Mouse (Mus musculus) CH12.LX (cell line): ENCODE measurements at regions not wholly inside any gene's neighbourhood (a gene's known extent, or its start where the extent isn't known, plus 50 kb on each side); places are given as distances from the start of the nearest gene placed in this dataset.

ENCODE experiments used
- DNase-seq: peaks from one replicate; pipeline ENCODE4 v3.0.0-alpha.2; 2013; ENCODE audit errors: extremely low read depth
- H3K27ac ChIP-seq: 2 replicates; pipeline ENCODE4 v1.5.1; 2012; ENCODE audit warnings: low read depth, mild to moderate bottlenecking, control low read depth, moderate library complexity; ENCODE audit not compliant: insufficient read depth
- H3K27me3 ChIP-seq: replicated peaks from 2 replicates; pipeline ENCODE3; 2012; ENCODE audit warnings: inconsistent platforms
- H3K36me3 ChIP-seq, 2 experiments: replicated peaks in 1 of 2; 2 replicates each; pipeline versions ENCODE3 to v1.6.1; 2012; ENCODE audit warnings: inconsistent platforms in 1 of 2, low read length in 1 of 2, mild to moderate bottlenecking in 1 of 2, mixed read lengths in 1 of 2, moderate library complexity in 1 of 2; ENCODE audit not compliant: control insufficient read depth in 1 of 2, insufficient read depth in 1 of 2
- H3K4me1 ChIP-seq, 2 experiments: 2 replicates each; pipeline ENCODE4 v1.6.1; 2012; ENCODE audit warnings: inconsistent platforms in 1 of 2, moderate library complexity in 1 of 2; ENCODE audit not compliant: insufficient read depth in 2 of 2, control insufficient read depth in 1 of 2
- H3K4me2 ChIP-seq: 2 replicates; pipeline ENCODE4 v1.6.1; 2012; ENCODE audit warnings: low read depth, mild to moderate bottlenecking, control low read depth; ENCODE audit not compliant: poor library complexity, insufficient read depth, severe bottlenecking
- H3K4me3 ChIP-seq, 3 experiments: fragments of 150-350 bp in 1 of 3; sonication (generic) in 1 of 3; replicated peaks in 1 of 3; 2 replicates each; pipeline versions ENCODE3 to v1.5.1; 2011 to 2012; ENCODE audit warnings: low read depth in 2 of 3, low read length in 2 of 3, mild to moderate bottlenecking in 2 of 3, moderate library complexity in 2 of 3, control low read depth in 1 of 3, improper control_type of control experiment in 1 of 3, inconsistent platforms in 1 of 3, mixed read lengths in 1 of 3; ENCODE audit not compliant: poor library complexity in 1 of 3
- H3K79me2 ChIP-seq: replicated peaks from 2 replicates; pipeline ENCODE4 v1.6.1; 2012; ENCODE audit warnings: mild to moderate bottlenecking, moderate library complexity; ENCODE audit not compliant: control insufficient read depth, poor library complexity, insufficient read depth, severe bottlenecking; ENCODE audit errors: extremely low read depth
- H3K9ac ChIP-seq: 2 replicates; pipeline ENCODE4 v1.6.1; 2012; ENCODE audit warnings: low read depth, mild to moderate bottlenecking, control low read depth, moderate library complexity; ENCODE audit not compliant: insufficient read depth
- H3K9me3 ChIP-seq: replicated peaks from 2 replicates; pipeline ENCODE3; 2012; ENCODE audit warnings: low read length, inconsistent platforms, mixed read lengths
- BHLHE40 ChIP-seq: IDR thresholded peaks from 2 replicates; pipeline ENCODE4 v1.6.1; 2011; ENCODE audit warnings: mild to moderate bottlenecking, low read depth, low read length, improper control_type of control experiment
- CHD1 ChIP-seq: IDR thresholded peaks from 2 replicates; pipeline ENCODE4 v1.6.1; 2012; ENCODE audit warnings: low read depth, low read length, improper control_type of control experiment, inconsistent platforms
- CHD2 ChIP-seq: IDR thresholded peaks from 2 replicates; pipeline ENCODE4 v1.6.1; 2011; ENCODE audit warnings: low read length, improper control_type of control experiment
- E2F4 ChIP-seq: IDR thresholded peaks from 2 replicates; pipeline ENCODE4 v1.6.1; 2011; ENCODE audit warnings: low read depth, low read length, improper control_type of control experiment; ENCODE audit not compliant: insufficient replicate concordance
- ELF1 ChIP-seq: IDR thresholded peaks from 2 replicates; pipeline ENCODE4 v1.6.1; 2014; ENCODE audit warnings: low read depth, mild to moderate bottlenecking, inconsistent platforms, low read length, improper control_type of control experiment
- EP300 ChIP-seq: IDR thresholded peaks from 2 replicates; pipeline ENCODE4 v1.6.1; 2011; ENCODE audit warnings: low read length, improper control_type of control experiment
- ETS1 ChIP-seq: conservative IDR thresholded peaks from 2 replicates; pipeline ENCODE4 v1.6.1; 2012; ENCODE audit warnings: low read depth, mild to moderate bottlenecking, inconsistent platforms, low read length, improper control_type of control experiment, moderate library complexity
- IRF4 ChIP-seq: IDR thresholded peaks from 2 replicates; pipeline ENCODE4 v1.6.1; 2014; ENCODE audit warnings: low read depth, mild to moderate bottlenecking, inconsistent platforms, low read length, improper control_type of control experiment
- JUN ChIP-seq: IDR thresholded peaks from 2 replicates; pipeline ENCODE4 v1.6.1; 2011; ENCODE audit warnings: low read depth, mild to moderate bottlenecking, low read length, improper control_type of control experiment, moderate library complexity; ENCODE audit not compliant: insufficient read depth
- JUND ChIP-seq: conservative IDR thresholded peaks from 2 replicates; pipeline ENCODE4 v1.6.1; 2011; ENCODE audit warnings: low read depth, low read length, improper control_type of control experiment
- MAFK ChIP-seq: IDR thresholded peaks from 2 replicates; pipeline ENCODE4 v1.6.1; 2011; ENCODE audit warnings: low read length, improper control_type of control experiment; ENCODE audit not compliant: insufficient replicate concordance
- MYC ChIP-seq: IDR thresholded peaks from 2 replicates; pipeline ENCODE4 v1.6.1; 2011; ENCODE audit warnings: low read depth, mild to moderate bottlenecking, improper control_type of control experiment, low read length
- NELFE ChIP-seq: IDR thresholded peaks from 2 replicates; pipeline ENCODE4 v1.6.1; 2011; ENCODE audit warnings: low read depth, low read length, improper control_type of control experiment
- PAX5 ChIP-seq: IDR thresholded peaks from 2 replicates; pipeline ENCODE4 v1.6.1; 2012; ENCODE audit warnings: low read length, inconsistent platforms, mixed read lengths
- POLR2AphosphoS2 ChIP-seq: IDR thresholded peaks from 2 replicates; pipeline ENCODE4 v1.6.1; 2011; ENCODE audit warnings: low read depth, low read length, improper control_type of control experiment
- SIN3A ChIP-seq: IDR thresholded peaks from 2 replicates; pipeline ENCODE4 v1.6.1; 2012; ENCODE audit warnings: low read length, improper control_type of control experiment, inconsistent platforms
- TBP ChIP-seq: conservative IDR thresholded peaks from 2 replicates; pipeline ENCODE4 v1.6.1; 2011; ENCODE audit warnings: low read depth, low read length, improper control_type of control experiment
- TCF12 ChIP-seq: IDR thresholded peaks from 2 replicates; pipeline ENCODE4 v1.6.1; 2014; ENCODE audit warnings: low read depth, mild to moderate bottlenecking, inconsistent platforms, low read length, improper control_type of control experiment
- USF1 ChIP-seq: IDR thresholded peaks from 2 replicates; pipeline ENCODE4 v1.6.1; 2014; ENCODE audit warnings: low read depth, mild to moderate bottlenecking, inconsistent platforms, low read length, improper control_type of control experiment
- ZC3H11A ChIP-seq: IDR thresholded peaks from 2 replicates; pipeline ENCODE4 v1.6.1; 2012; ENCODE audit warnings: low read depth, mild to moderate bottlenecking, inconsistent platforms, low read length, improper control_type of control experiment
- ZKSCAN1 ChIP-seq: IDR thresholded peaks from 2 replicates; pipeline ENCODE4 v1.6.1; 2012; ENCODE audit warnings: low read depth, inconsistent platforms, low read length, improper control_type of control experiment, borderline replicate concordance
- dilution Hi-C: fragments of 300-500 bp; cut with MboI; formaldehyde crosslinking; loops from 2 replicates; pipeline ENCODE4 v1.14.3; 2020; ENCODE audit warnings: low sequenced_read_pairs; ENCODE audit not compliant: extremely low pct_unique_long_range_greater_than_20kb, extremely low pct_ligation_motif_present
- in situ Hi-C: fragments of 300-500 bp; cut with MboI; formaldehyde crosslinking; loops from 3 replicates; pipeline ENCODE4 v1.14.3; 2019; ENCODE audit warnings: low sequenced_read_pairs, low pct_ligation_motif_present, low pct_unique_long_range_greater_than_20kb, mixed read lengths

GRCm38 (mm10) chr1:80874140-80874849 is 116.0 kb upstream of the Dock10 start:
- H3K79me2 ChIP-seq = no peaks in the 10 kb centered on the region
- H3K27me3 ChIP-seq = no peaks in the 10 kb centered on the region
- dilution Hi-C loops (no loop called here), in situ Hi-C loops (no loop called here)
- H3K4me3 ChIP-seq = no peak overlapping the region
- H3K4me2 ChIP-seq = no peak overlapping the region
- no peaks in the 10 kb centered on the region for H3K9me3 ChIP-seq
- no peaks in the 10 kb centered on the region for H3K4me1 ChIP-seq
- H3K27ac ChIP-seq = no peak overlapping the region
- no peak for DNase-seq
- TF ChIP-seq JUN (no peak), MAFK (no peak), NELFE (no peak), ETS1 (no peak), ZC3H11A (no peak), JUND (no peak), E2F4 (no peak), TCF12 (no peak), USF1 (no peak), ZKSCAN1 (no peak), EP300 (no peak), IRF4 (no peak), BHLHE40 (no peak), SIN3A (no peak), PAX5 (no peak), POLR2AphosphoS2 (no peak), CHD2 (no peak), ELF1 (no peak), MYC (no peak)
- H3K9ac ChIP-seq = no peak overlapping the region
- no peaks in the 10 kb centered on the region for H3K36me3 ChIP-seq

- no peak for DNase-seq
- no peak overlapping the region for H3K4me2 ChIP-seq
- H3K36me3 ChIP-seq = no peaks in the 10 kb centered on the region
- H3K4me3 ChIP-seq = no peak overlapping the region
- in situ Hi-C loops (no loop called here), dilution Hi-C loops (no loop called here)
- H3K9ac ChIP-seq = no peak overlapping the region
- H3K79me2 ChIP-seq = no peaks in the 10 kb centered on the region
- no peaks in the 10 kb centered on the region for H3K4me1 ChIP-seq
- H3K9me3 ChIP-seq = no peaks in the 10 kb centered on the region
- no peak overlapping the region for H3K27ac ChIP-seq
- H3K27me3 ChIP-seq = no peaks in the 10 kb centered on the region
- no peak for TF ChIP-seq SIN3A
- TF ChIP-seq TBP = no peak
- TF ChIP-seq CHD1 = no peak
- TF ChIP-seq JUN = no peak
- TF ChIP-seq EP300 = no peak
Measured at GRCm38 (mm10) chr1:80873596-80873995, 115.3 kb upstream of the Dock10 start.
